Mouse (Mus musculus) left cerebral cortex, adult 18-20 months (tissue): ENCODE data around the gene Spata45. TPM values are rescaled to one million over a fixed set of nuclear protein-coding genes. Genes with fewer than 3 reads are reported as not detected.
A peak's percentile ranks its signal among the peaks of the same experiment; 100 is the strongest.

Source experiments
- DNase-seq, 2 experiments: peaks; one replicate each; pipeline ENCODE4 v3.0.0; 2021 to 2022; ENCODE audit warnings: low spot score in 2 of 2, mixed read lengths in 1 of 2
- total RNA-seq, 2 experiments: library from RNA; stranded (reverse); gene quantifications; 2 replicates each; pipeline ENCODE4 v1.2.3; 2021

Spata45 gene
- total RNA-seq, 2 experiments from 2014 or later, result not detected

- DNase-seq, result no peak
Measured at GRCm38 (mm10) chr1:191037999-191038398, 1.6 kb downstream of the Spata45 start.

GRCm38 (mm10) chr1:191041352-191041751 lies 4.9 kb downstream of the Spata45 start:
- DNase-seq, result no peak

GRCm38 (mm10) chr1:191042106-191042505 lies 5.7 kb downstream of the Spata45 start:
- DNase-seq, result no peak

- DNase-seq, result no peak
Measured at GRCm38 (mm10) chr1:191042688-191043087, 6.2 kb downstream of the Spata45 start.

- DNase-seq, result no peak
Measured at GRCm38 (mm10) chr1:191045264-191045663, 8.8 kb downstream of the Spata45 start.

GRCm38 (mm10) chr1:191046231-191046824 lies 9.9 kb downstream of the Spata45 start:
- DNase-seq, result no peak

GRCm38 (mm10) chr1:191053555-191053954 lies 17.1 kb downstream of the Spata45 start:
- no peak for DNase-seq

GRCm38 (mm10) chr1:191054870-191055532 lies 18.6 kb downstream of the Spata45 start:
- no peak for DNase-seq

GRCm38 (mm10) chr1:191055533-191055873 lies 19.1 kb downstream of the Spata45 start:
- DNase-seq, result no peak

GRCm38 (mm10) chr1:191057461-191057860 lies 21.0 kb downstream of the Spata45 start:
- no peak for DNase-seq

GRCm38 (mm10) chr1:191062241-191062780 lies 25.9 kb downstream of the Spata45 start:
- no peak for DNase-seq

- DNase-seq, result peak; percentile 93 to 94
Measured at GRCm38 (mm10) chr1:191062781-191063485, 26.5 kb downstream of the Spata45 start, which contains the start of the genes Tatdn3 and Nsl1. TSS of gene Tatdn3 (minus strand) at chr1:191062932. TSS of gene Nsl1 (plus strand) at chr1:191063012.

GRCm38 (mm10) chr1:191063700-191064099 lies 27.3 kb downstream of the Spata45 start:
- DNase-seq, result no peak

- DNase-seq, result no peak
Measured at GRCm38 (mm10) chr1:191064535-191064934, 28.1 kb downstream of the Spata45 start.

- DNase-seq, result no peak
Measured at GRCm38 (mm10) chr1:191065188-191065587, 28.7 kb downstream of the Spata45 start.

GRCm38 (mm10) chr1:191068377-191068776 lies 31.9 kb downstream of the Spata45 start:
- no peak for DNase-seq

GRCm38 (mm10) chr1:191070259-191070658 lies 33.8 kb downstream of the Spata45 start:
- DNase-seq, result no peak

- no peak for DNase-seq
Measured at GRCm38 (mm10) chr1:191071613-191072012, 35.2 kb downstream of the Spata45 start.

GRCm38 (mm10) chr1:191072329-191072913 lies 36.0 kb downstream of the Spata45 start:
- DNase-seq, result no peak

GRCm38 (mm10) chr1:191073001-191073400 lies 36.6 kb downstream of the Spata45 start:
- DNase-seq, result no peak

- DNase-seq, result no peak
Measured at GRCm38 (mm10) chr1:191073486-191073885, 37.0 kb downstream of the Spata45 start.
